Mouse (Mus musculus): ENCODE results near the gene Gm49361. TPM values are rescaled to one million over a fixed set of nuclear protein-coding genes. Genes with fewer than 3 reads are reported as not detected.
A peak's percentile ranks its signal among the peaks of the same experiment; 100 is the strongest.
"Not testable (repeated sequence)": the region's sequence is repeated elsewhere in the genome, so short reads cannot be mapped to it uniquely, and the experiment has no call there.

Gene Gm49361
- polyA plus RNA-seq, 1 experiment from 2014 or later = not detected

DNA sequence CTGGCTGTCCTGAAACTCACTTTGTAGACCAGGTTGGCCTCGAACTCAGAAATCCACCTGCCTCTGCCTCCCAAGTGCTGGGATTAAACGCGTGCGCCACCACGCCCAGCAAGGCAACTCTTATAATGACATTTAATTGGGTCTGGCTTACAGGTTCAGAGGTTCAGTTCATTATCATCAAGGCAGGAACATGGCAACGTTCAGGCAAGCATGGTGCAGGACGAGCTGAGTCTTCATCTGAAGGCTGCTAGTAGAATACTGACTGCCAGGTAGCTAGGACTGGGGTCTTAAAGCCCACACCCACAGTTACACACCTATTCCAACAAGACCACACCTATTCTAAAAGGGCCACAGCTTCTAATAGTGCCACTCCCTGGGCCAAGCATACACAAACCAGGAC lies 57.8 kb downstream of the Gm49361 start:
- H3K4me3 ChIP-seq (ENCODE audit: low read depth, low read length); H3K27ac ChIP-seq (ENCODE audit: low read depth, low read length); ATAC-seq (ENCODE audit: low read depth); H3K9ac ChIP-seq (replicated peaks; ENCODE audit: low read depth, low read length); H3K4me2 ChIP-seq (ENCODE audit: low read depth, low read length); H3K9me3 ChIP-seq (ENCODE audit: control insufficient read depth, low read length); H3K4me1 ChIP-seq (ENCODE audit: control insufficient read depth, insufficient read depth, low read length); H3K27me3 ChIP-seq (ENCODE audit: control insufficient read depth, insufficient read depth, low read length): not testable (repeated sequence)
- WGBS = 94% methylated on average over 7 of the region's 7 CpGs
- peaks cover 12% of the 10 kb centered on the region; the same call in 1 of the 2 replicates for H3K36me3 ChIP-seq (ENCODE audit: control insufficient read depth, insufficient read depth, low read length)

DNA sequence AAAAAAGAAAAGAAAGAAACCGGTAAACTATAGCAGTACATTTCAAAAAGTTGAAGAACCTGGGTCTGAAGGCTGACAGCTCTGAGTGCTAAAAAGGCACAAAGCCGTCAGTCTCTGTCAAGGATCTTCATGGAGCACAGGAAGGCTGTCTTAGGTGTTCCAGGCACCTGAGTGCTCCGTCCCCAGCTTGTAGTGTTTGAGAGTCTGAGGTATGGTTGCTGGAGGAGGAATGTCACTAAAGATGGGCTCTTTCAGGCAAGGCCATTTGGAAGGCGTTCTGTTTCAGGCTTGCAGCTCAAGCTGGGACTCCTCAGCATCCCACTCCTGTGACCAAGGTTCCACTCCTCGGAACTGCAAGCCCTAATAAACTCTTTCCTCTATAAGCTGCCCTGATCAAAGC lies 58.5 kb downstream of the Gm49361 start:
- Histone ChIP-seq H3K4me3 (ENCODE audit: low read depth, low read length) (no peak overlapping the region), H3K27ac (ENCODE audit: low read depth, low read length) (no peak overlapping the region), H3K9me3 (ENCODE audit: control insufficient read depth, low read length) (no peaks in the 10 kb centered on the region), H3K4me1 (ENCODE audit: control insufficient read depth, insufficient read depth, low read length) (no peaks in the 10 kb centered on the region), H3K36me3 (ENCODE audit: control insufficient read depth, insufficient read depth, low read length) (peaks cover 12% of the 10 kb centered on the region; the same call in 1 of the 2 replicates), H3K9ac (replicated peaks; ENCODE audit: low read depth, low read length) (no peak overlapping the region), H3K27me3 (ENCODE audit: control insufficient read depth, insufficient read depth, low read length) (no peaks in the 10 kb centered on the region), H3K4me2 (ENCODE audit: low read depth, low read length) (no peak overlapping the region)
- ATAC-seq (ENCODE audit: low read depth) = no peak
- 86% methylated on average over 5 of the region's 5 CpGs for WGBS

DNA sequence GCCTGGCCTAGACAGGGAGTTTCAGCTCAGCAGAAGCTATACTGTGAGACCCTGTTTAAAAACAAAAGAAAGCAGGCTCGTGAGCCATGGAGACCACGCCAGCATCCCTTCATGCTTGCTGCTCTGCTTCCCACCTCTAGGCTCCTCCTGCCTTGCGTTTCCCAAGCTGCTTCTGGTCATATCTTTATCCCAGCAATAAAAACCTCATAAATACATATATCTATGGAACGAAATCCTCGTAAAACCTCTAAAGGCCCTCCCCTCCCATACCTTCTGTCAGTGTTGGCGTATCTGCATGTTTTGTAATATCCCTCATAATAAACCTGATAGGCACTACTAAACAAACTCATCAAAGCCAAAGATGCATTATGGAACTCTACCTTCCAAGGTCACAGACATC lies 59.3 kb downstream of the Gm49361 start:
- no peaks in the 10 kb centered on the region for H3K9me3 ChIP-seq (ENCODE audit: control insufficient read depth, low read length)
- H3K9ac ChIP-seq (replicated peaks; ENCODE audit: low read depth, low read length) = no peak overlapping the region
- ATAC-seq (ENCODE audit: low read depth) = no peak
- no peak overlapping the region for H3K27ac ChIP-seq (ENCODE audit: low read depth, low read length)
- WGBS = 87% methylated on average over 6 of the region's 6 CpGs
- no peak overlapping the region for H3K4me2 ChIP-seq (ENCODE audit: low read depth, low read length)
- H3K4me1 ChIP-seq (ENCODE audit: control insufficient read depth, insufficient read depth, low read length) = no peaks in the 10 kb centered on the region
- H3K36me3 ChIP-seq (ENCODE audit: control insufficient read depth, insufficient read depth, low read length) = peaks cover 12% of the 10 kb centered on the region; the same call in 1 of the 2 replicates
- H3K27me3 ChIP-seq (ENCODE audit: control insufficient read depth, insufficient read depth, low read length) = no peaks in the 10 kb centered on the region
- H3K4me3 ChIP-seq (ENCODE audit: low read depth, low read length) = no peak overlapping the region

DNA sequence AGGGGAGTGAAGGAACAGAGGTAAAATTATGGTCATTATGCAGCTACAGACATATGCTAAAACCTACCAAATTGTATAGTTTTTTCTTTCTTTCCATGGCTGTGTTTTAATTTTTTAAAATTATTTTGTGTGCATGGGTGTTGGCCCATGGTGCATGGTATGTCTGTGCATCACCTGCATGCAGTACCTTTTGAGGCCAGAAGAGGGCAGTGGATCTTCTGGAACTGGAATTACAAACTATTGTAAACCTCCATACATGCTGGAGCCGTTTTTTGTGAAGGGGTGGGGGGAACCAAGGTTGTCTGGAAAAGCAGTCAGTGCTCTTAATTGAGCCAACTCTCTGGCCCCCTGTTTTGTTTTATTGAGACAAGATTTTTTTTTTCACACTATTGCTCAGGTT lies 61.3 kb downstream of the Gm49361 start:
- Histone ChIP-seq H3K27ac (ENCODE audit: low read depth, low read length) (no peak overlapping the region), H3K9ac (replicated peaks; ENCODE audit: low read depth, low read length) (no peak overlapping the region), H3K4me2 (ENCODE audit: low read depth, low read length) (no peak overlapping the region), H3K4me1 (ENCODE audit: control insufficient read depth, insufficient read depth, low read length) (no peaks in the 10 kb centered on the region), H3K4me3 (ENCODE audit: low read depth, low read length) (no peak overlapping the region), H3K27me3 (ENCODE audit: control insufficient read depth, insufficient read depth, low read length) (no peaks in the 10 kb centered on the region), H3K36me3 (ENCODE audit: control insufficient read depth, insufficient read depth, low read length) (no peaks in the 10 kb centered on the region), H3K9me3 (ENCODE audit: control insufficient read depth, low read length) (no peaks in the 10 kb centered on the region)
- ATAC-seq (ENCODE audit: low read depth) = no peak
- WGBS = 4% methylated on average over 1 of the region's 1 CpGs

DNA sequence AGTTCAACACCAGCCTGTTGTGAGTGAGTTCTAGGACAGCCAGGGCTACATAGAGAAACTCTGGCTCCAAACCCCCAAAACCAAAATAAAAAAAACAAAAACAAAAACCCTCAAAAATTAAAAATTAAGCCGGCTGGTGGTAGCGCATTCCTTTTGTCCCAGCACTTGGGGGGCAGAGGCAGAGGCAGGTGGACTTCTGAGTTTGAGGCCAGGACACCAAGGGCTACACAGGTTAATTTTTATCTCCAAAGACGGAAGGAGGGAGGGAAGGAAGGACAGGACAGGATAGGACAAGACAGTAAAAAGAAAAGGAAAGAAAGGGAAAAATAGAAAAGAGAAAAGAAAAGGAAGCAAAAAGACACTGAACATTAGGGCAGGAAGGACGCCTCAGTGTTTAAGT lies 63.2 kb downstream of the Gm49361 start:
- H3K27ac ChIP-seq (ENCODE audit: low read depth, low read length) = no peak overlapping the region
- no peaks in the 10 kb centered on the region for H3K36me3 ChIP-seq (ENCODE audit: control insufficient read depth, insufficient read depth, low read length)
- no peak overlapping the region for H3K4me3 ChIP-seq (ENCODE audit: low read depth, low read length)
- no peaks in the 10 kb centered on the region for H3K9me3 ChIP-seq (ENCODE audit: control insufficient read depth, low read length)
- no peak overlapping the region for H3K9ac ChIP-seq (replicated peaks; ENCODE audit: low read depth, low read length)
- H3K4me1 ChIP-seq (ENCODE audit: control insufficient read depth, insufficient read depth, low read length) = no peaks in the 10 kb centered on the region
- no peaks in the 10 kb centered on the region for H3K27me3 ChIP-seq (ENCODE audit: control insufficient read depth, insufficient read depth, low read length)
- ATAC-seq (ENCODE audit: low read depth) = no peak
- 87% methylated on average over 4 of the region's 4 CpGs for WGBS
- H3K4me2 ChIP-seq (ENCODE audit: low read depth, low read length) = no peak overlapping the region

DNA sequence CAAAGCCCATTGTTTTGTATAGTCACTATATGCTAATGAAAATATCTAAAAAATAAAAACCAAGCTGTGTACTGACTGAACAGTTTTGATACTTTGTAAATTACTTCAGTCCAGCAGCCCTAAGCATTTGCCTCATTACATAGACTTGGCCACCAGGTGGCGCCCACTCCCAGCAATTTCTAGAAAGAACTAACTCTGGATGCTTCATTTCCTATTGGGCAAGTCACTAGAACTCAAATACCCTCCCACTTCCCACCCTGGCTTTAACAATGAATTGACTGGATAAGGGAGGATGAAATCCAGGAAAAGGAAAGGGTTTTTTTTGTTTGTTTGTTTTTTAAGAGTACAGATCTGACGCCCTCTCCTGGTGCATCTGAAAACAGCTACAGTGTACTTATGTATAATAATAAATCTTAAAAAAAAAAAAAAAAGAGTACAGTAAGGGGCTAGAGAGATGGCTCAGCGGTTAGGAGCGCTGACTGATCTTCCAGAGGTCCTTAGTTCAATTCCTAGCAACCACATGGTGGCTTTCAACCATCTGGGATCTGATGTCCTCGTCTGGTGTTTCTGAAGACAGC lies 65.9 kb downstream of the Gm49361 start:
- Histone ChIP-seq H3K9me3 (ENCODE audit: control insufficient read depth, low read length) (no peaks in the 10 kb centered on the region), H3K27ac (ENCODE audit: low read depth, low read length) (no peak overlapping the region), H3K36me3 (ENCODE audit: control insufficient read depth, insufficient read depth, low read length) (no peaks in the 10 kb centered on the region), H3K27me3 (ENCODE audit: control insufficient read depth, insufficient read depth, low read length) (no peaks in the 10 kb centered on the region), H3K4me1 (ENCODE audit: control insufficient read depth, insufficient read depth, low read length) (no peaks in the 10 kb centered on the region), H3K4me3 (ENCODE audit: low read depth, low read length) (no peak overlapping the region), H3K4me2 (ENCODE audit: low read depth, low read length) (no peak overlapping the region), H3K9ac (replicated peaks; ENCODE audit: low read depth, low read length) (no peak overlapping the region)
- 38% methylated on average over 5 of the region's 5 CpGs for WGBS
- ATAC-seq (ENCODE audit: low read depth) = peak; percentile 84

DNA sequence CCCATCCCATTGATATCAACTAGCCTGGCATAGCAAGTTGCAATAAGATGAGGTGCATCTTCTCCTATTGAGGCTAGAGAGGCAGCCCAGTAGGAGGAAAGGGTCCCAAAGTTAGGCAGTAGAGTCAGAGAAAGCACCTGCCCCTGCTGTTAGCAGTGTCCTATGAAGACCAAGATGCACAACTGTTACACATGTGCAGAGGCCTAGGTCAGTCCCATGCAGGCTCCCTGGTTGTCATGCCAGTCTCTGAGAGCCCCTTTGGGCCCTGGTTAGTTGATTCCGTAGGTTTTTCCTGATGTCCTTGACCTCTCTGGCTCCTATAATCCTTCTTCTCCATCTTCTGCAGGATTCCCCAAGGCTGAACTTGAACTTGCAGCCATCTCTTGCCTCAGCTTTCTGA lies 66.4 kb downstream of the Gm49361 start:
- Histone ChIP-seq H3K27me3 (ENCODE audit: control insufficient read depth, insufficient read depth, low read length) (no peaks in the 10 kb centered on the region), H3K36me3 (ENCODE audit: control insufficient read depth, insufficient read depth, low read length) (no peaks in the 10 kb centered on the region), H3K4me1 (ENCODE audit: control insufficient read depth, insufficient read depth, low read length) (no peaks in the 10 kb centered on the region), H3K27ac (ENCODE audit: low read depth, low read length) (no peak overlapping the region), H3K4me2 (ENCODE audit: low read depth, low read length) (no peak overlapping the region), H3K9ac (replicated peaks; ENCODE audit: low read depth, low read length) (no peak overlapping the region), H3K9me3 (ENCODE audit: control insufficient read depth, low read length) (no peaks in the 10 kb centered on the region), H3K4me3 (ENCODE audit: low read depth, low read length) (no peak overlapping the region)
- 24% methylated on average over 1 of the region's 1 CpGs for WGBS
- ATAC-seq (ENCODE audit: low read depth) = peak; percentile 50; the same call in 1 of the 2 replicates

DNA sequence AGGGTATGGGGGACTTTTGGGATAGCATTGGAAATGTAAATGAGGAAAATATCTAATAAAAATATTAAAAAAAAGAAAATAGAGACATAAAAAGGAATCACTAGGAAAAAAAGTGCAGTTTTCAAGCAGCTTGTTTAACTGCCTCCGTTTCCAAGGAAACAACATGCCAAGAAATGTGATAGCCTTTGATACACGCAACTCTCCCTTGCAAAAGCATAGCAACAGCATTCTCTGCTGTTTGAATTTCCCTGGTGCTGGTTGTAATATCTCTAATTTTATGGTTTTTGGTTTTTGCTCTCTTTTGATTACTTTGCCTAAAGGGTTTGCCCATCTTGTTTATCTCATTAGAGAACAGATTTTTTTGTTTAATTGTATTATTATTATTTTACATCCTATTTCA lies 70.4 kb downstream of the Gm49361 start:
- Histone ChIP-seq H3K27ac (ENCODE audit: low read depth, low read length) (no peak overlapping the region), H3K9me3 (ENCODE audit: control insufficient read depth, low read length) (no peaks in the 10 kb centered on the region), H3K4me2 (ENCODE audit: low read depth, low read length) (no peak overlapping the region), H3K36me3 (ENCODE audit: control insufficient read depth, insufficient read depth, low read length) (no peaks in the 10 kb centered on the region), H3K27me3 (ENCODE audit: control insufficient read depth, insufficient read depth, low read length) (no peaks in the 10 kb centered on the region), H3K9ac (replicated peaks; ENCODE audit: low read depth, low read length) (no peak overlapping the region), H3K4me1 (ENCODE audit: control insufficient read depth, insufficient read depth, low read length) (no peaks in the 10 kb centered on the region), H3K4me3 (ENCODE audit: low read depth, low read length) (no peak overlapping the region)
- no peak for ATAC-seq (ENCODE audit: low read depth)
- whole genome bisulfite sequencing = 55% methylated on average over 2 of the region's 2 CpGs

DNA sequence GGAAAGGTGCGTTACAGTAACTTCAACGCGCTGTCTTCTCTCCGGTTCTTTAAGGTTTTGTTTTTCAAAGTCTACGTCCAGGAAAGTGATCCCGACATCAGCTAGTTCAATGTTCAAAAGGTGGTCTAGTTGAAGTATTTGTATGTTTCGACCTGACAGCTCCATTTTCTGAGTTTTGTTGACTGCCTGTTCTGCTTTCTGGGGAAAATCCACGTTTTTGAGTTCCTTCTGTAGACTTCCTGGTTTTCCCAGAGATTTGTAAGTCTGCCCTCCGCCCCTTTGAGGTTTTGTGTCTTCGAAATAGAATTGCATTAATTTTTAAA lies 80.3 kb downstream of the Gm49361 start:
- Histone ChIP-seq H3K27ac (ENCODE audit: low read depth, low read length) (peak overlapping the region; percentile 96), H3K4me2 (ENCODE audit: low read depth, low read length) (peak overlapping the region; percentile 97), H3K4me1 (ENCODE audit: control insufficient read depth, insufficient read depth, low read length) (peaks cover 12% of the 10 kb centered on the region), H3K27me3 (ENCODE audit: control insufficient read depth, insufficient read depth, low read length) (no peaks in the 10 kb centered on the region), H3K9me3 (ENCODE audit: control insufficient read depth, low read length) (no peaks in the 10 kb centered on the region), H3K9ac (replicated peaks; ENCODE audit: low read depth, low read length) (peak overlapping the region; percentile 78), H3K4me3 (ENCODE audit: low read depth, low read length) (peak overlapping the region; percentile 81), H3K36me3 (ENCODE audit: control insufficient read depth, insufficient read depth, low read length) (no peaks in the 10 kb centered on the region)
- 12% methylated on average over 10 of the region's 10 CpGs for WGBS
- ATAC-seq (ENCODE audit: low read depth) = no peak
